Mouse (Mus musculus): ENCODE data around the gene Kif1c.

The Kif1c gene

DNA sequence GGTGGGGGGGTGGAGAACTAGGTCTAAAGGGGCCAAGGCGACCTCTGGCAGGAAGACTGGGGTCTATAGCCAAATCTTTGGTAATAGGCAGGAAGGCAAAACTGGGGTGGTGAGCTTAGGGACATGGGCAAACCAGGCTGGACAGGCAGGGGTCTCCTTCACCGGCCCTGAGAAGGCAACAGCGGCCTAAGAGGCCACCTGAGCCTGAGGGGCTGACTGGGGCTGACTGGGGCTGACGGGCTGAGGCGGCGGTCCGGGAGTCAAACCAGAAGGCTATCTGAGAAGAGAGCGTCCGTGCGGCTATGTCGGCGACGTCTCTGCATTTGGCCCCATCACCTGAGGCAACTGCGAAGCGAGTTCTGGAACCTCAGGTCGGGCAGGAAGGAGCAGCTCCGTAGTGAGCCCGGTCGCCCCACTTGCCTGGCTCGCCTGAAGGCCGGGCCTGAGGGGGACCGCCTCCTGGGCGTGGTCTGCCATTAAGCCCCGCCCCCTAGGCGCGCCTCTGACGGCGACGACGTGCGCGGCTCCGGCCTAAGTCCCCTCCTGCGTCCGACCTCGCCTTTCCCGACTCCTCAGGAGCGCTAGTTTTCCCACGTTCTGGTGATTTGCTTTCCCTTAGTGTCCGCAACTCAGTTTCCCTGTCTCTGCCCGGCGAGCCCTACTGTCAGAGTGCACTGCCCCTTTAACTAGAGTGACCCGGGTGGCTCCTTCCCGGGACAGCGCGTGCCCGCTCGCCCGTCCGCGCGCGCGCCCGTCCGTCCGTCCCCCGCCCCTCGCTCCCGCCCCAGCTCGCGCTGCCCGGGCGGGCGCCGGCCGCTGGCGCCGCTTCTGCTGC lies at the start of gene Kif1c, which contains the start of gene Inca1:
Gene Kif1c (plus strand): TSS at position 827 of the 835 bp plus-strand sequence.
Gene Inca1 (minus strand): TSS at position 434 of the 835 bp plus-strand sequence.
- DNase-seq: peak; percentile 95

DNA sequence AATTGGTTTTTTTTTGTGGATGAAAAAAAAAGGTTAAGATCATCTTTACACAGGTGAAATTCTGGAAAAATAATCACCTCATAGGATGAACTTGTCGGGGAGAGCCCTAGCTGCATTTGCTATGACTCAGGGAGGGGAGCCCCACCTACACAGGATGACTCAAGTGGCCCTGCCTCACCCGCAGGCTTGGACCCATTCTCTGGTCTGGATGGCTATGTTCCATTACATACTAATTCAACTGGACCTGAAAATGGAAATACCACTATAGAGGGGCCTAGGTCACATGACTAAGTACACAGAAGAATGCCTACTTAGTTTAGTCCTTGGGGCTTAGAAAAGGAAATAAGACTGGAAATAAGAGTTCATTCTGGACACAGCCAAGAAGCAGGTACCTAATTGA lies 49.0 kb upstream of the Kif1c start:
- DNase-seq: no peak

DNA sequence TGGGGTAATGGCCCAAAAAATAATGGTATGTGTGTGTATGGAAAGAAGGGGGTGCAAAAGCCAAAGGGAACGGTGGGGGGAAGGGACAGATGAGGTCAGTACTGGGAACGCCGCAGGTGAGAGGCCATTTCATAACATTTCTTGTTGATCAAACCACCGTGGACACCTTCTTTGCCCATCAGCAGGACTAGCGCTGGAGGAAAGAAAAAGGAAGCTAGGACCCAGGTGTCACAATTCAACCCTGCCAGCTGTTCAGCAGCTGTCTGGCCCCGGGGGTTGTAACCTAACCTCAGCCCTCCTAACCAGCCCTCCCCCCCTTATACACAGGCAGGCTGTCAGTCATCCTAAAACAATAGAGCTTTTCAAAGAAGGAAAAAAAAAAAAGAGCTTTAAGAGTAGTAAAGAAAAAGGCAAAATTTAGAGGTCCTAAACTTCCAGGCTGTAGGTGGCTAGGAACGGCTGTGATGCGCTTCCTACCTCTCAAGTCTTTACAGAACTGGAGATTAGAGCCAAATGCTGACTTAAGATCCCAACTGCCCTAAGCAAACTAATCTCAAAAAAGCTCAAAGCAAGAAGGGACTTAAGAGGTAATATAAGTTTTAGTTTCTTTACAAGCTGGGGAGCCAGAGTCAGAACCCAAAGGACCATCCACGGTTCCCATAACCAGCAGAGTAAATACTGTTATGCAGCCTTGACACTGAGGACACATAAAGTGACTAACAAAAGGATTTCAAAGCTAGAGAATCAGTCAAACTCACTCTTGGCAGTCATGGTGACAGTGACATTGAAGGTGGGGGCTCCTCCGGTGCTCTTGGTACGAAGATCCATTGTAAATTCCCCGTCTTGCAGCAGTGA lies 48.1 kb upstream of the Kif1c start:
- DNase-seq: no peak

DNA sequence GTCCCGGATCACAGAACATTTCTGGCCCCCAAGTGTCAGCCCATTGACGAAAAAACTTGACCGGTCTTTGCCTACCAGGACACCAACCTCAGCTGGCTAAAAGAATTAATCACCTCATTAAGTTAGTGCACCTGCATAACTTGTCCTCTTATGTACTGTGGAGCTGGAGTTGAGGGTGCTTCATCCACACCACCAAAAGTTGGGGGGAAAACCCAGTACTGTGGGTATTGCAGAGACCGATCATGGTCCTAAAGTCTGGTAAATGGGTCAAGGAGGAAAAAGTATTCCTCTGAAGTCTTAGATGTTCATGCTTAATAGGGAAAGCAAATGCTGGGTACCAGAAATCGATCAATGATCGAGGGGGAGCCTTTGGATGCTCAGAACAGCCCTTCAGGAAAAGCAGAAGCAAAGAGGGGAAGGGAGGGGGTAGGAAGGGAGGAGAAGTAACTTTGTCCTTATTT lies 47.4 kb upstream of the Kif1c start:
- no peak for DNase-seq

GRCm38 (mm10) chr11:70653345-70654197 lies 46.8 kb upstream of the Kif1c start:
- peak; percentile 70 for DNase-seq

DNA sequence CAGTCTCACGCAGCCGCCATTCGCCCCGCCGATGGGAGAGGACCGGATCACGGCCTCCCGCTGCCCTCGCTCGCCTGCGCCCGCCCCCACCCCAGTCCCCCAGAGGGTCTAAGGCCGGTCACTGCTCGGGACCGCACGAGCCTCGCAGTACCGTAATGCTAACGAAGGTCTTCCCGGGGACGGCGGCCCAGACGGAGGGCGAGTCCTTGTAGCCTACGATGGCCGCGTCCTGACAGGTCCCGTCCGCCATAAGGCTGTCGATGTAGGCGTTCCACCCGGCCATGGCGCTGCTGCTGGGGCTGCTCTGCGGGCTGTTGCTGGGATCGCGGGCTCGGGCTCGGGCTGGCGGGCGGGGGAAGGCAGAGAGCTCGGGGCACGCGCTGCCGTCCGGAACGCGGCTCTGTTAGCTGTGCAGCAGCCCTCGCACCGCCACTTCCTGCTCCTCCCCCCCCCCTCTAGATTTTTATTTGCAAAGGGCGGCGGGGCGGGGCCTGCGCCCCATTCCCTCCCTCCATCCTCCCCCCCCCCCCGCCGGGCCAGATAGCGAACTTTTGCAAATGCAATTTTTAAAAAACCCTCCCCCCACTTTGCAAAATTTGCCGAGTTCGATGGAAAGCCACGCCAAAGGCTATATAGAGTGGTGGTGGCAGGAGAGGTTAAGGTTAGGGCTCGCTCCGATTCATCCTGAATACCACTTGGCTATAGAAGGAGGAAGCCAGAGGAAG lies 46.0 kb upstream of the Kif1c start, which contains the start of gene Pfn1:
Gene Pfn1 (minus strand): TSS at position 447 of the 725 bp plus-strand sequence.
- DNase-seq: peak; percentile 72

- peak; percentile 73 for DNase-seq
These were observed 45.3 kb upstream of the Kif1c start for GRCm38 (mm10) chr11:70654923-70655570.

DNA sequence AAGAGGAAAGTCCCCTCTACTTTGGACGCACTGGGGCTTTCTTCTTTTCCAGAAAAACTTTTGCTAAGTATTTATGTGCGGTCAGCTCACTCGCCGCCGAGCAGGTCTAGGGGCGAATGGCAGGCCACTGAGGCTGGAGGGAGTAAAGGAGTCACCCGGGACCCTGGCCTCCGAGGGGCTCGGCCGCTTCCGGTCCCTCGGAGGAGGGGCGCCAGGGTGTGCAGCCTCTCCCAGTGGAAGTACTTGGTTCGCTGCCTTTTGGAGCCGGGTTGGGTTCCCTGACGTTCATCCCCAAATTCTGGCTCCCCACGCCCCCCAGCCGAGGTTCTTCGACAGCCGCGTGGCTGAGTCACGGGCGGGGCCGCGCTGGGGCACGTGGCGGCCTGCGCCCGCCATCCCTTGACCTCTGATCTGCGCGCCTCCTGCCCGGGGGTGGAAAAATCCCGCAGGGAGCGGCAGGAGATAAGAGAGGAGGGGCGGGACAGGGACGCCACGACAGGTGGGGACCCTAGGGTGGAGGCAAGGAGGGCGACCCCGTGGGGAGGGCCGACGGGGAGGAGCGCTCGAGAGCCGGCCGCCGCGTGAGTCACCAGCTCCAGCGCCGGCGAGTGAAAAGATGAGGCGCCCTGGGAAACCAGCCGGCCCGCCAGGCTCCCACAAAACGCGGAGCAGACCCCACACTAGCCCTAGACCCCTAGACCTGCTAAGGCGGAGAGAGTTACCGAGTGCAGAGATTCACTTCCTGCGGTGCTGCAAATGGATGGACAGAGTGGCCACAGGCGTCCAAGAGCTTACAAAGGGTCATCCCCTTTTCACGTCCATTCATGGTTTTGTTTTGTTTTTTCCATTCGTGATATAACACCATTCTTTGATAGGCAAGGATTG lies 44.5 kb upstream of the Kif1c start:
- DNase-seq: no peak

GRCm38 (mm10) chr11:70656456-70656927 lies 43.9 kb upstream of the Kif1c start:
- no peak for DNase-seq

DNA sequence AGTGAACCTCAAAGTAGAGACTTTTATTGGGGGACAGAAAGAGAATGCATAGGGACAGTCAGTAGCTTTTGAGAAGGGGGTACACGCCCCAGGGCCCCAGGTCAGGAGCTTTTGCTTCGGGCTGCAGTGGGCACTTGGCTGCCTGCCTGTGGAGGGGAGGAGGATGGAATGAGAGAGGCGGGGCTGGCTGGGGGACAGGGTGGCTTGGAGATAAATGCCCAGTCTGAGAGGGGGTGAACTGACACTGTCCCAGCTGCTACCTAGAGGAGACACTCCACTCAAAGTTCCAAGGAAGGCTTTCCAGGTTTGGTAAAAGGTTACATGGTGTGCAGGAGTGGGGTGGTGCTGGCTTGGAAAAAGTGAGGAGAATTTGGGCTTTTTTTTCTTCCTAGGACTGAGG lies 43.4 kb upstream of the Kif1c start, which contains the start of gene Eno3:
Gene Eno3 (plus strand): TSS at position 239 of the 400 bp plus-strand sequence.
- DNase-seq: no peak

GRCm38 (mm10) chr11:70657573-70657972 lies 42.8 kb upstream of the Kif1c start:
- no peak for DNase-seq

GRCm38 (mm10) chr11:70657991-70658390 lies 42.4 kb upstream of the Kif1c start:
- no peak for DNase-seq

DNA sequence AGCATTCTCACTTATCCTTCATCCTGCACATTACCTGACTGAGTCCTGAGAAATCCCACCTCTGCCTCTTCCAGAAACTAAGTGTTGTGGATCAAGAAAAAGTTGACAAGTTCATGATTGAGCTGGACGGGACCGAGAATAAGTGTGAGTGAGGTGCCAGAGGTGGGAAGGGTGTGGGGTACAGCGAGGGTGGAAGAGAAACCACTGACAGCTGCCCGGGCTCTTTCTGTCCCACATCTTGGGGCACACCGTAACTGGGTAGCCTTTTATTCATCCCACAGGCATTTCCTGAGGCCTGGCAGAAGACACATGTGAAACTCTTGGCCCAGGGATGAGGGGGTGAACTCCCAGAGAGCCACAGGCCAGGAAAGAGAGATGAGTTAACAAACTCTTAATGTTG lies 41.8 kb upstream of the Kif1c start:
- no peak for DNase-seq

- no peak for DNase-seq
These were observed 41.4 kb upstream of the Kif1c start for GRCm38 (mm10) chr11:70658942-70659341.

GRCm38 (mm10) chr11:70660571-70660970 lies 39.8 kb upstream of the Kif1c start:
- no peak for DNase-seq

DNA sequence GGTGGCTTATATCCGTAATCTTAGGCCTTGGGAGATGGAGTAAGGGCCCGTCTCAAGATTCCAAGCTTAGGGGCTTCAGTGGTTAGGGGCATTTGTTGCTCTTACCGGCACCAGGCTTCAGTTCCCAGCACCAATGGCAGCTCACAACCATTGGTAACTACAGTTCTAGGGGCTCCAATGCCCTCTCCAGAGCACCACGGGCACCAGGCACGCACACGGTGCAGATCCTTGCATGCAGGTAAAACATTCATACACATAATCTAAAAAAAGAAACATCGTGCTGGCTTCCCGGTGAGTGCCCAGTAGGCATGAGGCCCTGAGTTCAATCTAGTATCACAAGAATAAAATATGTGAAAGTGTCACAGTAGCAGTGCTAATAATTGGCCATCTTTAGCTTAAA lies 37.2 kb upstream of the Kif1c start:
- no peak for DNase-seq

- DNase-seq: no peak
These were observed 36.4 kb upstream of the Kif1c start for GRCm38 (mm10) chr11:70663957-70664356.

- DNase-seq: no peak
These were observed 35.6 kb upstream of the Kif1c start for GRCm38 (mm10) chr11:70664741-70665140.

GRCm38 (mm10) chr11:70666687-70667086 lies 33.7 kb upstream of the Kif1c start:
- DNase-seq: no peak

Data from right cerebral cortex, postnatal 25 days (tissue).